Mouse (Mus musculus) forebrain, embryonic 15.5 days (tissue): Measurements from ENCODE around the gene Cep97. TPM values are rescaled to one million over a fixed set of nuclear protein-coding genes. Genes with fewer than 3 reads are reported as not detected.
"Not testable (repeated sequence)": the region's sequence is repeated elsewhere in the genome, so short reads cannot be mapped to it uniquely, and the experiment has no call there.

Experiments used
- ATAC-seq: fragments of 200-750 bp; cut with Nextera tagmentation; replicated peaks from 2 replicates; pipeline ENCODE4 v1.8.0; 2017; ENCODE audit warnings: mild to moderate bottlenecking, moderate TSS enrichment, moderate library complexity
- H3K27ac ChIP-seq: fragments of 300-500 bp; sonication (generic); replicated peaks from 2 replicates; pipeline ENCODE4 v1.5.1; 2015; ENCODE audit warnings: mild to moderate bottlenecking, inconsistent platforms
- H3K27me3 ChIP-seq: fragments of 300-500 bp; sonication (generic); 2 replicates; pipeline ENCODE4 v1.6.1; 2015; ENCODE audit warnings: inconsistent platforms
- H3K36me3 ChIP-seq: fragments of 300-500 bp; sonication (generic); 2 replicates; pipeline ENCODE4 v1.6.1; 2015; ENCODE audit warnings: mild to moderate bottlenecking, inconsistent platforms
- H3K4me1 ChIP-seq: fragments of 300-500 bp; sonication (generic); 2 replicates; pipeline ENCODE4 v1.6.1; 2015; ENCODE audit warnings: inconsistent platforms
- H3K4me2 ChIP-seq: fragments of 300-500 bp; sonication (generic); replicated peaks from 2 replicates; pipeline ENCODE4 v1.6.1; 2015; ENCODE audit warnings: mild to moderate bottlenecking, inconsistent platforms
- H3K4me3 ChIP-seq: fragments of 300-500 bp; sonication (generic); 2 replicates; pipeline ENCODE4 v1.5.1; 2015; ENCODE audit warnings: mild to moderate bottlenecking, inconsistent platforms
- H3K9ac ChIP-seq: fragments of 300-500 bp; sonication (generic); replicated peaks from 2 replicates; pipeline ENCODE4 v1.6.1; 2015; ENCODE audit warnings: mild to moderate bottlenecking, inconsistent platforms
- H3K9me3 ChIP-seq: fragments of 300-500 bp; sonication (generic); 2 replicates; pipeline ENCODE4 v1.6.1; 2016; ENCODE audit warnings: inconsistent platforms
- WGBS: fragments of 180-500 bp; shearing (Covaris S2); methylation state at CpG from one replicate; pipeline ENCODE4 v1.1.7; 2015; ENCODE audit warnings: mixed read lengths; 5-methylcytosine and 5-hydroxymethylcytosine counted together
- polyA plus RNA-seq: library from polyadenylated mRNA; unstranded; fragments of >200 nt; fragmentation: Nextera tagmentation; extraction: Ambion mirVana; gene quantifications from 2 replicates; pipeline ENCODE4 v1.2.1, GENCODE M21; 2015

Cep97 gene
- polyA plus RNA-seq, 1 experiment from 2014 or later, result 16.3 TPM

DNA sequence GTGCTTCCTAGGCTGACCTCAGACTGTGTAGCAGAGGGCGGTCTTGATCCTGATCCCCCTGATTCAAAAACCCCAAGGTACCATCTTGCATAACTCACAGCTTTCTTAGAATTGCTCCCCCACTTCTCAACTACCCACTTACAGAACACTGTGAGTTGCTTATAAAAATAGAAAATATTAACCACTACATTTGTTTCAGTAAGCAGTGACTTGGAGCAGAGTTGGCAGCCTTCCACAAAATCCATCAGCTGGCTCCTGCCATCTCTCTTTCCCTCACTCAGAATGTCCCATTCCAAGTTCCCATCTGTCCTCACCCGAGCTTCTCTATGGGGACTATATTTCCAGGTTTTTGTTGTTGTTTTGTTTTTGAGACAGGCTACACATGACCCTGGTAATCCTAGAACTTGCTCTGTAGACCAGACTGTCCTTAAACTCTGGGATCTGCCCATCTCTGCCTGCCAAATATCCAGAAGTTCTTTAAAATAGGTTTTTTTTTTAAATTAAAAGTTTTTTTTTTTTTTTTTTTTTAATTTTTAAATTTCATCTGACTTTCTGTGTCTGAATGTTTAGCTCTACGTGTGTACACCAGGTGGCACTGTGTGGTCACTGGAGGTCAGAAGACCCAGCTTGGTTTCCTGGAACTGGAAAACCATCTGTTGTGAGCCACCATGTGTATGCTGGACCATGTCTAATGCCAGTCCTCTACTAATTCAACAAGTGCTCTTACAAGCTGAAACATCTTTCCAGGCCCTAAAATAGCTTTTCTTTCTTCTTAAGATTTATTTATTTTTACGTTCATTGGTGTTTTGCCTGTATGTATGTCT is 29.7 kb upstream of the Cep97 start:
- Histone ChIP-seq H3K4me3 (no peak overlapping the region), H3K27me3 (no peaks in the 10 kb centered on the region), H3K9me3 (no peaks in the 10 kb centered on the region), H3K27ac (no peak overlapping the region), H3K4me2 (no peak overlapping the region), H3K9ac (no peak overlapping the region), H3K36me3 (peaks cover 10% of the 10 kb centered on the region; the same call in 1 of the 2 replicates), H3K4me1 (peaks cover 22% of the 10 kb centered on the region)
- 60% methylated on average over 4 of the region's 4 CpGs for WGBS
- no peak for ATAC-seq

- H3K27me3 ChIP-seq, H3K4me2 ChIP-seq, H3K4me3 ChIP-seq, H3K9me3 ChIP-seq, H3K27ac ChIP-seq, ATAC-seq, H3K36me3 ChIP-seq, H3K9ac ChIP-seq: not testable (repeated sequence)
- peaks cover 12% of the 10 kb centered on the region for H3K4me1 ChIP-seq
- WGBS, result 90% methylated on average over 6 of the region's 11 CpGs
These were observed 28.4 kb upstream of the Cep97 start for GRCm38 (mm10) chr16:55963068-55963467.

- H3K27me3 ChIP-seq, H3K4me2 ChIP-seq, H3K36me3 ChIP-seq, H3K27ac ChIP-seq, ATAC-seq, H3K9me3 ChIP-seq, H3K4me3 ChIP-seq, H3K4me1 ChIP-seq, H3K9ac ChIP-seq: not testable (repeated sequence)
- 93% methylated on average over 9 of the region's 9 CpGs for WGBS
These were observed 19.5 kb upstream of the Cep97 start for GRCm38 (mm10) chr16:55954196-55954595.

DNA sequence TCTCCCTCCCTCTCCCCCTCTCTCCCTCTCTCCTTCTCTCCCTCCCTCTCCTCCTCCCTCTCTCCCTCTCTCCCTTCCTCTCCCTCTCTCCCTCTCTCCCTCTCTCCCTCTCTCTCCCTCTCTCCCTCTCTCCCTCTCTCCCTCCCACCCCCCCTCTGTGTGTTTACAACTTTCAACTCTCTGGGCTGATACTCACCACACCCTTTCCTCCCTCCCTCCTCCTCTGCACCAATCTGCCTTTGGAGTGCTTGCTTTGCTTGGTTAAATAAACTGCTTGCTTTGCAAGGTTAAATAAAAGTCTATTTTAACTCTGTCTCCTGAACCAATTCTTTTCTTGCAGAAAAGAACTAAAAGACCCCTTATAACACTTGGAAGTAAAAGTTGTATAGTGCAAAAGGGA is 18.1 kb upstream of the Cep97 start:
- no peaks in the 10 kb centered on the region for H3K9me3 ChIP-seq
- H3K4me2 ChIP-seq, result no peak overlapping the region
- H3K36me3 ChIP-seq, result no peaks in the 10 kb centered on the region
- no peak overlapping the region for H3K27ac ChIP-seq
- H3K27me3 ChIP-seq, result no peaks in the 10 kb centered on the region
- no peak overlapping the region for H3K9ac ChIP-seq
- H3K4me3 ChIP-seq, result no peak overlapping the region
- no peaks in the 10 kb centered on the region; the same call in 1 of the 2 replicates for H3K4me1 ChIP-seq
- ATAC-seq, result no peak

DNA sequence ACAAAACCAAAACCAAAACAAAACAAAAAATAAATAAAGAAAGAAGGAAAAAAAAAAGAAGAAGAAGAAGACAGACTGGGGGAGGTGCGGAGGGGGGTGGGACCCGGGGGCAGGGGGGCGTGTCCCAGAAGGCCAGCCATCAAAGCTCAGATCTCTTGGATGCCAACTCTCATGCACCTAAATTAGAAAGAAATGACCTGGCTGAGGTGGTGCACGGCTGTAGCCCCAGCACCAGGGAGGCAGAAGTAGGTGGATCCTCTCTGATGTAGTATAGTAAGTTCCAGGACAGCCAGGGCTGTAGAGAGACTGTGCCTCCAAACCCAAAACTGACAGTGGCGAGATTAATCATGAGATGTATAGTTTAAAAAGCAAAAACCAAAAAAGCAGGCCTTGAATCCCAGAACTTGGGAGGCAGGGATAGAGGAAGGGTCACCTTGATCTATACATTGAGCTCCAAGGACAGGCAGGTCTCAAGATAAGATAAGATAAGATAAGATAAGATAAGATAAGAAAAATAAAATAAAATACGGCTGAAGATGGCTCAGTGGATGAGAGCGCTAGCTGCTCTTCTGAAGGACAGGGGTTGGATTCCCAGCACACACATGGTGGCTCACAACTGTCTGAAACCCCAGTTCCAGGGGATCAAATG is 17.1 kb upstream of the Cep97 start:
- Histone ChIP-seq H3K27ac (no peak overlapping the region), H3K36me3 (no peaks in the 10 kb centered on the region), H3K4me1 (no peaks in the 10 kb centered on the region; the same call in 1 of the 2 replicates), H3K9ac (no peak overlapping the region), H3K27me3 (no peaks in the 10 kb centered on the region), H3K4me3 (no peak overlapping the region), H3K4me2 (no peak overlapping the region), H3K9me3 (no peaks in the 10 kb centered on the region)
- WGBS, result 82% methylated on average over 7 of the region's 7 CpGs
- no peak for ATAC-seq

GRCm38 (mm10) chr16:55950946-55951678 is 16.5 kb upstream of the Cep97 start:
- WGBS, result 39% methylated on average over 19 of the region's 19 CpGs
- Histone ChIP-seq H3K4me2 (no peak overlapping the region), H3K36me3 (no peaks in the 10 kb centered on the region), H3K4me1 (no peaks in the 10 kb centered on the region; the same call in 1 of the 2 replicates), H3K27ac (0 out of 2 replicates have a peak overlapping the region, but pooled peaks have one; percentile 17), H3K4me3 (0 out of 2 replicates have a peak overlapping the region, but pooled peaks have one; percentile 3), H3K27me3 (no peaks in the 10 kb centered on the region), H3K9ac (no peak overlapping the region), H3K9me3 (no peaks in the 10 kb centered on the region)
- peak; percentile 71 for ATAC-seq

- H3K4me1 ChIP-seq, result no peaks in the 10 kb centered on the region; the same call in 1 of the 2 replicates
- no peaks in the 10 kb centered on the region for H3K36me3 ChIP-seq
- no peak overlapping the region for H3K4me3 ChIP-seq
- no peak overlapping the region for H3K4me2 ChIP-seq
- 69% methylated on average over 3 of the region's 3 CpGs for WGBS
- H3K9me3 ChIP-seq, result no peaks in the 10 kb centered on the region
- no peaks in the 10 kb centered on the region for H3K27me3 ChIP-seq
- H3K9ac ChIP-seq, result no peak overlapping the region
- 0 out of 2 replicates have a peak overlapping the region, but pooled peaks have one; percentile 17 for H3K27ac ChIP-seq
- no peak for ATAC-seq
These were observed 15.8 kb upstream of the Cep97 start for GRCm38 (mm10) chr16:55950462-55950861.

DNA sequence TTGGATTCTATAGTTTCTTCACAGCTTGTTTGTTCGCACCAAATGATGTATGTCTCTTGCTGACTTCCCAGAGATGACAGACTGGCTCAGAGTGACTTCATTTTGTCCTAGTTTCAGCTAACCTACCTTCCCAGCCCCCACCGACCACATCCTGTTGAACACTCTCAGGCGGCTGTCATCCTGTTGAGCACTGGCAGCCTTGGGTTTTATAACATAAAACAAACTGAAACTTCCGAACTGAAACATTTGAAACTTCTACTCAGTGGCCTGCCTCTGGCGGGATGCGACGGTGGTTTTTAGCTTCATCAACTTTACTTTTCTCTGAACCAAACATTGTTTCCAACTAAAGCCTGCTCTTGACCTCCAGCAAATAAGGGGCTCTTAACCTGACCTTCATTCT is 14.3 kb upstream of the Cep97 start:
- no peaks in the 10 kb centered on the region for H3K9me3 ChIP-seq
- no peaks in the 10 kb centered on the region for H3K27me3 ChIP-seq
- no peaks in the 10 kb centered on the region; the same call in 1 of the 2 replicates for H3K4me1 ChIP-seq
- H3K9ac ChIP-seq, result no peak overlapping the region
- 70% methylated on average over 7 of the region's 7 CpGs for WGBS
- ATAC-seq, result no peak
- no peak overlapping the region for H3K4me3 ChIP-seq
- no peaks in the 10 kb centered on the region for H3K36me3 ChIP-seq
- H3K4me2 ChIP-seq, result no peak overlapping the region
- no peak overlapping the region for H3K27ac ChIP-seq

DNA sequence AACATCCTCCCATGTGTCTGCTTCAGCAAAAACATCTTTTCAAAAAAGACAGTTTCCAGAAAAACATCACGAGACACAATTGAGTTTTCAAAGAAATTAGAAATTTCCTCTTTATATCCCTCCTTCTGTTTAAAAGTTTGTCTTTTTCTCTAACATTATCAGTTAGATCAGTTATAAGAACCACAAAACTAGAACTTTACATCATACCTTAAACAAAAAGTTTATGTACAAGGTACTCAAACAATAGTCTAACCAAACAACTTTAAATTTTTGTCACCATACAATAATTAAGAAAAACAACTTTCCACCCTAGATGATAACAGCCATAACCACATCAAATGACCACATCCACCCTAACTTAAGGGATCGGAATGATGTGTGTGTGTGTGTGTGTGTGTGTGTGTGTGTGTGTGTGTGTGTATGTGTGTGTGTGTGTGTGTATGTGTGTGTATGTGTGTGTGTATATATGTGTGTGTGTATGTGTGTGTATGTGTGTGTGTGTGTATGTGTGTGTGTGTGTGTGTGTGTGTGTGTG is 13.3 kb upstream of the Cep97 start:
- ATAC-seq, H3K36me3 ChIP-seq, H3K9ac ChIP-seq, H3K27me3 ChIP-seq, H3K4me3 ChIP-seq, H3K9me3 ChIP-seq, H3K4me2 ChIP-seq, H3K27ac ChIP-seq, H3K4me1 ChIP-seq: not testable (repeated sequence)
- 85% methylated on average over 2 of the region's 2 CpGs for WGBS

DNA sequence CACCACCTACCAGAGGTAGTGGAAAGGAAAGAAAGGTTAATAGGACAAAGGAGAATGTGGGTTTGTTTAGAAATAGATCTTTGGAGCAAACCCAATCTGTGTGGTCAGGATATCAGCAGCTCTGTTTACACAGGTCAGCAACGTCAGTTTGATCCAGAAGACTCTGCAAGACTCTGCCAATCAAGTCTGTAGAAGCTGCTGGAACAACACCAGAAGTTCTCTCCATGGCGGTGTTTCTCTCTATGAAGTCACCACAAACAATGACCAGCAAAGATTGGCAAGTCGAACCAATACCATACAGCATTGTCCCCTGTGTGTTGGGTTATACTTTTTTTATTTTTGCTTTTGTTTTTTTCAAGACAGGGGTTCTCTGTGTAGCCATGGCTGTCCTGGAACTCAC is 12.6 kb upstream of the Cep97 start:
- H3K9me3 ChIP-seq, result no peaks in the 10 kb centered on the region
- no peak for ATAC-seq

DNA sequence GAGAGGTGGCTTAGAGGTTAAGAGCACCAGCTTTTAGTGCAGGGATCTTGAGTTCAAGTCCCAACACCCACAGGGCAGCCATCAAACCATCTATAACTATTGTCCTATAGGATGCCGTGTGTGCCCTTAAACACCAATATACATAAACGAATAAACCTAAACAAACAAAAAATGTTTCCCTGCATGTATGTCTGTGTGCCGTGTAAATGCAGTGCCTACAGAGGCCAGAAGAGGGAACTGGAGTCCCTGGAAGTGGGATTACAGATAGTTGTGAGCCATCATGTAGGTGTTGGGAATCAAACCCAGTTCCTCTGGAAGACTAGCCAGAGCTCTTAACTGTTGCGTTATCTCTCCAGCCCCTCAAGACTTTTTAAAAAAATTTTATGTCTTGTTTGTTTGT is 6.1 kb upstream of the Cep97 start:
- WGBS, result 92% methylated on average over 4 of the region's 4 CpGs
- Histone ChIP-seq H3K4me3 (no peak overlapping the region), H3K9me3 (no peaks in the 10 kb centered on the region), H3K36me3 (no peaks in the 10 kb centered on the region), H3K27me3 (no peaks in the 10 kb centered on the region), H3K27ac (no peak overlapping the region), H3K4me2 (no peak overlapping the region), H3K9ac (no peak overlapping the region), H3K4me1 (no peaks in the 10 kb centered on the region)
- ATAC-seq, result no peak

More for the DNA sequence above, 12.6 kb upstream of the Cep97 start:
- Histone ChIP-seq H3K4me3 (no peak overlapping the region), H3K27me3 (no peaks in the 10 kb centered on the region), H3K36me3 (no peaks in the 10 kb centered on the region), H3K9ac (no peak overlapping the region), H3K4me2 (no peak overlapping the region), H3K27ac (no peak overlapping the region), H3K4me1 (no peaks in the 10 kb centered on the region; the same call in 1 of the 2 replicates)
- WGBS, result 80% methylated on average over 3 of the region's 3 CpGs

DNA sequence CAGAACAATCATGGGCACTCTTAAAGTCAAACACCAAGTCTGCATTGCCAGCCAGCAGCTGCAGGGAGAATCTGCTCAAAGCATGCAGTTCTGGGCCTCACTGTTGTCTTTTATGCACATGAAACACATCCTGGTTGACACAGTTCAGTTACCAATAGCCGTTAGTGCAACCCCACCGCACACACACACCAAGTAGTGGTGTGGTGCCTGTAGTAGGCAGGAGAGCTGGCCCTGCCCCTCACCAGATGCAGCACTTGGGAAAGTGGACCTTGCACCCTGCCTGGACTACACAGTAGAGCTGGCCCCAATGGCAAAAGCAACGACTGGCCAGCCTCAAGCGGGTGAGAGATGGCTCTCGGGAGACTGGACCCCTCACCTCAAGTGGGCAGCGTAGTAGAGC is 5.0 kb upstream of the Cep97 start:
- no peak overlapping the region for H3K4me3 ChIP-seq
- 90% methylated on average over 6 of the region's 6 CpGs for WGBS

More for the DNA sequence above, 5.0 kb upstream of the Cep97 start:
- H3K9ac ChIP-seq, result no peak overlapping the region
- no peaks in the 10 kb centered on the region for H3K36me3 ChIP-seq
- no peaks in the 10 kb centered on the region for H3K27me3 ChIP-seq
- H3K9me3 ChIP-seq, result no peaks in the 10 kb centered on the region
- H3K27ac ChIP-seq, result no peak overlapping the region
- no peak overlapping the region for H3K4me2 ChIP-seq
- H3K4me1 ChIP-seq, result no peaks in the 10 kb centered on the region
- ATAC-seq, result no peak
